Comparison of ENCODE assay signal across 14 mouse cellular contexts in genomic region chr1:134217028-134217481, GRCm38 (mm10). TPM values are rescaled to one million over a fixed set of nuclear protein-coding genes. Genes with fewer than 3 reads are reported as not detected.
DNase-seq lines count a peak whose midpoint lies in the region; ATAC-seq and TF ChIP-seq lines count a peak whose summit lies in the region.
"Had no signal": no experiment of that assay in that cellular context is flagged by ENCODE, and none has a peak within 500 bp of the region (broad histone marks: within the 10 kb centered on the region; RNA-seq: fewer than 3 reads in every experiment).

No protein-coding gene starts in this region.

- no peak for TF ChIP-seq CTCF in layer of hippocampus, adult 2 months (conservative IDR thresholded peaks at IDR 0.05)
- no peak for TF ChIP-seq CTCF in heart, adult 2 months (IDR thresholded peaks at IDR 0.05)

- H3K9me3 ChIP-seq in intestine, embryonic 14.5 days (ENCODE audit: control insufficient read depth, low read length), result no peaks in the 10 kb centered on the region
- no peaks in the 10 kb centered on the region for H3K9me3 ChIP-seq in hindbrain, embryonic 12.5 days (replicated peaks)

- H3K4me3 ChIP-seq in layer of hippocampus, adult 2 months, result no peak overlapping the region
- H3K4me3 ChIP-seq in intestine, embryonic 14.5 days (ENCODE audit: low read depth, low read length), result no peak overlapping the region
- H3K4me3 ChIP-seq in hindbrain, embryonic 12.5 days, result no peak overlapping the region
- H3K4me3 ChIP-seq in heart, adult 2 months, result no peak overlapping the region
- H3K4me3 ChIP-seq: gastrocnemius, adult 2 months had no signal

- TF ChIP-seq POLR2A in heart, adult 2 months (IDR thresholded peaks at IDR 0.05; ENCODE audit: insufficient read depth, low read depth, low read length), result no peak

- H3K4me2 ChIP-seq in intestine, embryonic 14.5 days (ENCODE audit: low read length), result no peak overlapping the region
- H3K4me2 ChIP-seq in hindbrain, embryonic 12.5 days (replicated peaks), result no peak overlapping the region

- DNase-seq in layer of hippocampus, adult 2 months (ENCODE audit: low spot score in 2 of 2), result no peak
- DNase-seq in layer of hippocampus, postnatal 14 days (ENCODE audit: low spot score in 2 of 2), result no peak
- peak; percentile 59 for DNase-seq in ES-CJ7 (ENCODE audit: low read depth, low spot score)
- peak; percentile 69 for DNase-seq in intestine, embryonic 14.5 days (ENCODE audit: low spot score)
- peak; percentile 57 to 81 for DNase-seq in kidney, postnatal 25 days
- DNase-seq in retina, postnatal 1 day, result no peak
- DNase-seq in heart, adult 2 months, result no peak
- DNase-seq: gastrocnemius, adult 2 months; right cerebral cortex, adult 18-20 months had no signal

- peak; percentile 37; the same call in 1 of the 2 replicates for ATAC-seq in intestine, embryonic 14.5 days (replicated peaks; ENCODE audit: low FRiP score, low TSS enrichment, low read depth)
- ATAC-seq in hindbrain, embryonic 12.5 days (ENCODE audit: low FRiP score), result no peak
- ATAC-seq: CD4-positive, CD25-positive, alpha-beta regulatory T cell, adult 4 months had no signal

- H3K9ac ChIP-seq in intestine, embryonic 14.5 days (ENCODE audit: low read length), result no peak overlapping the region
- no peak overlapping the region for H3K9ac ChIP-seq in hindbrain, embryonic 12.5 days
- H3K9ac ChIP-seq in heart, adult 2 months (ENCODE audit: low read depth, low read length), result no peak overlapping the region
- H3K9ac ChIP-seq: liver, embryonic 14.5 days had no signal

- intact Hi-C loops in heart, adult 2 months (cut with DNase I), result no loop called here

- H3K4me1 ChIP-seq in intestine, embryonic 14.5 days (replicated peaks; ENCODE audit: control insufficient read depth, insufficient read depth, low read length), result peaks cover 17% of the 10 kb centered on the region
- H3K4me1 ChIP-seq in hindbrain, embryonic 12.5 days, result peaks cover 10% of the 10 kb centered on the region
- H3K4me1 ChIP-seq in heart, adult 2 months (ENCODE audit: control insufficient read depth, insufficient read depth, low read length), result peaks cover 4% of the 10 kb centered on the region; the same call in 1 of the 2 replicates

- H3K27ac ChIP-seq in layer of hippocampus, adult 2 months, result peak overlapping the region; percentile 33; the same call in 1 of the 2 replicates
- peak overlapping the region; percentile 44 for H3K27ac ChIP-seq in intestine, embryonic 14.5 days (ENCODE audit: low read depth)
- no peak overlapping the region for H3K27ac ChIP-seq in hindbrain, embryonic 12.5 days
- no peak overlapping the region for H3K27ac ChIP-seq in heart, adult 2 months
- H3K27ac ChIP-seq: gastrocnemius, adult 2 months; liver, embryonic 14.5 days had no signal

- TF ChIP-seq EP300 in heart, adult 2 months (IDR thresholded peaks at IDR 0.05; ENCODE audit: insufficient read depth, low read depth, low read length), result no peak

- 49% methylated on average over 12 of the region's 12 CpGs for WGBS in intestine, embryonic 14.5 days
- 77% methylated on average over 12 of the region's 12 CpGs for WGBS in hindbrain, embryonic 12.5 days
- 45% methylated on average over 12 of the region's 12 CpGs for WGBS in heart, adult 2 months

- no peaks in the 10 kb centered on the region for H3K36me3 ChIP-seq in intestine, embryonic 14.5 days (ENCODE audit: control insufficient read depth, insufficient read depth, low read length)
- no peaks in the 10 kb centered on the region for H3K36me3 ChIP-seq in hindbrain, embryonic 12.5 days
- no peaks in the 10 kb centered on the region for H3K36me3 ChIP-seq in heart, adult 2 months (ENCODE audit: control insufficient read depth, insufficient read depth, low read length)

- H3K79me2 ChIP-seq in heart, adult 2 months (replicated peaks; ENCODE audit: control insufficient read depth, insufficient read depth, low read length), result no peaks in the 10 kb centered on the region

- no peaks in the 10 kb centered on the region for H3K27me3 ChIP-seq in intestine, embryonic 14.5 days (replicated peaks; ENCODE audit: control insufficient read depth, insufficient read depth, low read length)
- peaks cover 4% of the 10 kb centered on the region for H3K27me3 ChIP-seq in hindbrain, embryonic 12.5 days
- no peaks in the 10 kb centered on the region for H3K27me3 ChIP-seq in heart, adult 2 months (ENCODE audit: control insufficient read depth, insufficient read depth, low read length)

RNA-seq across cellular contexts. Expression of gene Adora1, which starts 18.2 kb away (rescaled TPM):
- 100 to 1,000 TPM; 202 to 221 TPM for total RNA-seq in layer of hippocampus, adult 2 months (2021)
- 100 to 1,000 TPM; 213 to 218 TPM for total RNA-seq in layer of hippocampus, postnatal 14 days (2021)
- polyA plus RNA-seq in intestine, embryonic 14.5 days (2014; fragmentation: Nextera tagmentation; extraction: Ambion mirVana), result 1.7 and 2.0 TPM in 2 replicates
- polyA plus RNA-seq in hindbrain, embryonic 12.5 days (2016; fragmentation: Nextera tagmentation; extraction: Ambion mirVana), result 2.3 and 2.4 TPM in 2 replicates
- total RNA-seq in heart, adult 2 months (2021), result 10 to 100 TPM in 1 of 2 experiments, 1 to 10 TPM in 1; 9.6 to 15.0 TPM
- 18.6 and 19.4 TPM in 2 replicates for polyA plus RNA-seq in heart, adult 2 months (2012; rRNA removed)
- total RNA-seq: monocyte, adult 5-6 weeks had no signal

RNA-seq across cellular contexts. Expression of gene Mybph, which starts 23.8 kb away (rescaled TPM):
- total RNA-seq in layer of hippocampus, adult 2 months (2021), result not detected
- total RNA-seq in layer of hippocampus, postnatal 14 days (2021), result under 1 TPM in 1 of 2 experiments, not detected in 1; 0.18 TPM
- polyA plus RNA-seq in intestine, embryonic 14.5 days (2014; fragmentation: Nextera tagmentation; extraction: Ambion mirVana), result not detected in 2 replicates
- 2.4 and 15.9 TPM in 2 replicates for polyA plus RNA-seq in hindbrain, embryonic 12.5 days (2016; fragmentation: Nextera tagmentation; extraction: Ambion mirVana)
- total RNA-seq in heart, adult 2 months (2021), result not detected
- polyA plus RNA-seq in heart, adult 2 months (2012; rRNA removed), result 0.16 and 0.18 TPM in 2 replicates
- total RNA-seq: heart, postnatal 14 days; monocyte, adult 5-6 weeks had no signal
- polyA plus RNA-seq: CD4-positive, CD25-positive, alpha-beta regulatory T cell, adult 4 months had no signal

RNA-seq across cellular contexts. Expression of gene Chil1, which starts 35.1 kb away (rescaled TPM):
- total RNA-seq in layer of hippocampus, adult 2 months (2021), result 10 to 100 TPM; 11.1 to 12.4 TPM
- 1 to 10 TPM; 8.0 to 8.5 TPM for total RNA-seq in layer of hippocampus, postnatal 14 days (2021)
- polyA plus RNA-seq in intestine, embryonic 14.5 days (2014; fragmentation: Nextera tagmentation; extraction: Ambion mirVana), result 0.35 and 0.49 TPM in 2 replicates
- polyA plus RNA-seq in hindbrain, embryonic 12.5 days (2016; fragmentation: Nextera tagmentation; extraction: Ambion mirVana), result 3.0 and 3.3 TPM in 2 replicates
- total RNA-seq in heart, adult 2 months (2021), result under 1 TPM; 0.94 to 0.96 TPM
- 1.7 and 2.7 TPM in 2 replicates for polyA plus RNA-seq in heart, adult 2 months (2012; rRNA removed)

Comparison
In these comparisons a context has a peak if more than half of its experiments do, and no peak if none do; other contexts are left out.
1. DNase-seq: peak in ES-CJ7 (single experiment), intestine, embryonic 14.5 days (single experiment) and kidney, postnatal 25 days (2 of 2); none in layer of hippocampus, adult 2 months (0 of 2), layer of hippocampus, postnatal 14 days (0 of 2), retina, postnatal 1 day (single experiment) and heart, adult 2 months (0 of 2).
2. H3K27ac ChIP-seq: peak in layer of hippocampus, adult 2 months (single experiment) and intestine, embryonic 14.5 days (single experiment); none in hindbrain, embryonic 12.5 days (single experiment) and heart, adult 2 months (single experiment).
3. RNA of gene Adora1, which starts 18.2 kb away (total RNA-seq): 202 to 221 TPM in layer of hippocampus, adult 2 months and 213 to 218 TPM in layer of hippocampus, postnatal 14 days; 9.6 to 15.0 TPM in heart, adult 2 months; every median in the first group is over 10 times any median in the second.
4. RNA of gene Chil1, which starts 35.1 kb away (total RNA-seq): 11.1 to 12.4 TPM in layer of hippocampus, adult 2 months and 8.0 to 8.5 TPM in layer of hippocampus, postnatal 14 days; 0.94 to 0.96 TPM in heart, adult 2 months; every median in the first group is over 4 times any median in the second.